Mouse (Mus musculus): ENCODE data around the gene Syn1. TPM values are rescaled to one million over a fixed set of nuclear protein-coding genes. Genes with fewer than 3 reads are reported as not detected.

The Syn1 gene
- 2.1 and 2.4 TPM in 2 replicates for polyA plus RNA-seq (2016; fragmentation: Nextera tagmentation; extraction: Ambion mirVana)

DNA sequence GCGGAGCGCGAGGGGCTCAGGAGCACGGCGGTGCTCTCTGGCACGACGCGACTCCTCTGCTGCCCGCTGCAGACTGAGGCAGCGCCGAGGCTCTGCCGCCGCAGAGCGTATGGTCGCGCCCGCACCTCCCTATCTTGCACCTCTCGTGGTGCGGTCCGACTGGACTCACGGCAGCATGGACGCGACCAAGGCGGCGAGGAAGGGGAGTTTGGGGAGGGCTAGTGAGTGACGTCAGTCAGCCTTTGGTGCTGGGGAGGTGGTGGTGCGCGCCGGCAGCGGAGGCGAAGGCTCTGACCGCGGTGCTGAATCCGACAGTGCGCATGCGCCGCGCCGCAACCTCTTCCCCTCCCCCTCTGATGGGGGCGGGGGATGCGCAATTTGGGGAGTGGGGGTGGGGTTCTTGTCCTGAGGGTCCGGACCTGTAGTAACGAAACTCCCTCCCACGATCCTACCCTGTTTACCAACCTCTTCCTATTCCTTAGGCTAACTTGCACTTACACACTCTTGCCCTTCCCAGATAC, at the start of gene Syn1:
Gene Syn1, minus strand, starts transcription at position 161 of the 521 bp plus-strand sequence.
- Histone ChIP-seq H3K27me3 (ENCODE audit: poor library complexity, severe bottlenecking) (peaks cover 19% of the 10 kb centered on the region), H3K27ac (peak within 1 kb of the TSS; percentile 65; the same call in 1 of the 2 replicates), H3K4me1 (peaks cover 5% of the 10 kb centered on the region; the same call in 1 of the 2 replicates), H3K9me3 (0 out of 2 replicates have a peak, but pooled peaks cover 3% of the 10 kb centered on the region), H3K36me3 (replicated peaks) (no peaks in the 10 kb centered on the region), H3K4me3 (peak within 1 kb of the TSS; percentile 56)
- DNase-seq (ENCODE audit: extremely low spot score, low spot score) = peak; percentile 83
- WGBS = 13% methylated on average over 38 of the region's 44 CpGs

DNA sequence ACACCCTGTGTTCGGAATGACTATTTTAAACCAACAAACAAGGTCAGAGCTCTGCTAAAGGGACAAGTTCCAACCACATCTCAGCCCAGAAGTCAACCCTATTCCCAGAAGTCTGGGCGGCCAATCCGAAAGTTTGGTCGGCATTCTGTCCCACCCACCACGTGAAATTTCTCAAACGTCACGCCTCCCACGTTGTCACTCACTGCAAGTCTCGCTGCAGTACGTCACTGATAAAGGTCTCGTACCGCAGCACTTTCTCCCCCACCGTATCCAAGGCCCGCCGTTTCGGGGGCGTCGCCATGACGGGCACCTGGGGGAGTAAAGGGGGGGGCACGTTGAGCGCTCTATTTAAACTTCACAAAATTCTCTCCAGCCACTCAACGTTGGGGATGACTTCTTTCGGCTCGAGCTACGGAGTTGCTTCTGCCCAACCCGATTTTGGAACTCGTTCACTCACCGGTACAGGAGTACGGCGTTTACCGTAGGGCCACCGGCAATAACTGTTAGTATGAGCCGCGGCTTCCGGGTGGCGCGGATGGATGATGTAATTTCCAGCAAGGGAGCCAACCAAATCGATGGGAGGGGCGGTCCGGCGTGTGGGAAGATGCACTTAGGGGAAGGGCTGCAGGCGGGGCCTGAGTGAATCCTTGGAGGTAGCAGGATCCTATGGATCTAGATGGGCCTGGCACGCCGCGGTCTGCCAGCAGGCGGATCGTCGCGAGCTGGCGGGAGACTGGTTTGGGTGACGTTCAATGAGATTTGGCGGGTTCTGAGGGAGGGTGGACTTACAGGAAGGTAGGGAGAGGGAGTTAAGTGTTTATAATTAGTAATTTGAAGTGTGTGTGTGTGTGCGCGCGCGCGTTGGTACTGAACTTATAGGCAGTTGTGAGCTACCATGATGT, 40.9 kb upstream of the Syn1 start, which contains the start of gene Uxt:
Gene Uxt, minus strand, starts transcription at position 541 of the 902 bp plus-strand sequence.
- H3K4me3 ChIP-seq = peak within 1 kb of the TSS; percentile 59
- WGBS = 15% methylated on average over 57 of the region's 57 CpGs
- no peaks in the 10 kb centered on the region for H3K27me3 ChIP-seq (ENCODE audit: poor library complexity, severe bottlenecking)
- no peaks in the 10 kb centered on the region for H3K9me3 ChIP-seq
- peaks cover 13% of the 10 kb centered on the region for H3K36me3 ChIP-seq (replicated peaks)
- DNase-seq (ENCODE audit: extremely low spot score, low spot score) = peak; percentile 86
- H3K4me1 ChIP-seq = peaks cover 5% of the 10 kb centered on the region
- H3K27ac ChIP-seq = peak within 1 kb of the TSS; percentile 81

DNA sequence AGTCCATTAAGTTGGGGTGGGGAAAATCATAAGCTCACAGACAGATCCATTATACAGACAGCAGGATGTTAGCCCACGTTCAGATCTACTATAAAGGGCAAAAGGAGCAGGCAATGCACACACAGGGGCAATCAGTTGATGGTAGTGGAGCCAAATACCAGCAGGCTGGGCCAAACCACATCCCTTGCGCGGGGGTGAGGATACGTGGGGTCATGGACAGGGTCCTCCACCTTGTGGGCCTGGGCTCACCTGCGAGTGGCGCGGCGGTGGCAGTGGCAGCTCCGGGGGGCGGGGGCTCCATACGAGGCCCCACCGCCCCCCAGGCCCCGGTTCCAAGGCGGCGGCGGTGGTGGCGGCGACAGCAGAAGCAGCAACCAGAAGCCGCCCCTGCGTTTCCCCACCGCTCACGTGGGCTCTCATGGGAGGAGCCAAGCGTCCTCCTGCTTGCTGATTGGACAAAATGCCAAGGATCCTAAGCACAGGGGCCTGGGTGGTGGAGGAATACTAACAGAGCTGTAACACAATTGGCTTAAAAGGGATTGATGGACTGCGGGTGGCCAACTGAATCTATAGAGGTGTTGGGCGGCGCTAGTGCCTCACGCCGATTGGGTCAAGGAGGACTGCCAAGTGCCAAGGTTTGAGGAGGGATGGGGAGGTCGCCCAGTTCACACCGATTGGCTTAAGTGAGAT, 29.5 kb upstream of the Syn1 start, which contains the start of gene Elk1:
Gene Elk1, minus strand, starts transcription at position 418 of the 690 bp plus-strand sequence.
- H3K4me1 ChIP-seq = peaks cover 10% of the 10 kb centered on the region
- H3K4me3 ChIP-seq = peak within 1 kb of the TSS; percentile 68
- H3K27me3 ChIP-seq (ENCODE audit: poor library complexity, severe bottlenecking) = no peaks in the 10 kb centered on the region
- DNase-seq (ENCODE audit: extremely low spot score, low spot score) = peak; percentile 82
- no peaks in the 10 kb centered on the region for H3K9me3 ChIP-seq
- WGBS = 23% methylated on average over 30 of the region's 30 CpGs
- H3K36me3 ChIP-seq (replicated peaks) = peaks cover 4% of the 10 kb centered on the region; the same call in 1 of the 2 replicates
- peak within 1 kb of the TSS; percentile 89 for H3K27ac ChIP-seq

DNA sequence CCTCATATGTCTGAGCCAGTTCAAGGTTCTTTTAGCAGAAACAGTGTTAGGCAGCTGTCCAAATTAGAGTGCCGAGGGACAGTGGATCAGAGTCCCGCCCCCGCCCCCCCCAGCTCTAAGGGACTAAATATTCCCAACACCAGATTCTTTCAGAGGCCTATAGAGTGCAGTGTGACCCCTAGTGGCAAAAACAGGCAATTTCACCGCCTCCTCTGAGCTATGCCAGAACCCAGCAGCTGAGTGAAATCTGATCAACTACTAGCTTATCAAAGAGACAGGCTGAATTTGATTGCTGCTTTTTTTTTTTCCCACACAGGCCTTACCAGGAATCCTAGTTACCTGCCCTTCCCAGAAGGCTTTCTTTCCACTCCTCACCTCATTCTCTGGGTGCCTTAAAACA, 25.3 kb upstream of the Syn1 start:
- Histone ChIP-seq H3K27me3 (ENCODE audit: poor library complexity, severe bottlenecking) (no peaks in the 10 kb centered on the region), H3K4me1 (peaks cover 9% of the 10 kb centered on the region), H3K36me3 (replicated peaks) (0 out of 2 replicates have a peak, but pooled peaks cover 6% of the 10 kb centered on the region), H3K9me3 (no peaks in the 10 kb centered on the region), H3K27ac (no peak overlapping the region), H3K4me3 (no peak overlapping the region)
- 18% methylated on average over 4 of the region's 4 CpGs for WGBS
- peak; percentile 20 for DNase-seq (ENCODE audit: extremely low spot score, low spot score)

- H3K36me3 ChIP-seq (replicated peaks) = peaks cover 52% of the 10 kb centered on the region
- no peak for DNase-seq (ENCODE audit: extremely low spot score, low spot score)
These were observed 11.2 kb upstream of the Syn1 start for GRCm38 (mm10) chrX:20931963-20932362.

GRCm38 (mm10) chrX:20931364-20931763, 10.6 kb upstream of the Syn1 start, which contains the start of gene Cfp:
Gene Cfp, minus strand, starts transcription at chrX:20931555.
- Histone ChIP-seq H3K27me3 (ENCODE audit: poor library complexity, severe bottlenecking) (no peaks in the 10 kb centered on the region), H3K9me3 (no peaks in the 10 kb centered on the region), H3K36me3 (replicated peaks) (peaks cover 52% of the 10 kb centered on the region), H3K4me3 (no peak within 1 kb of the TSS), H3K4me1 (no peaks in the 10 kb centered on the region), H3K27ac (no peak within 1 kb of the TSS)
- WGBS = 91% methylated on average over 1 of the region's 1 CpGs
- DNase-seq (ENCODE audit: extremely low spot score, low spot score) = no peak

More at GRCm38 (mm10) chrX:20931963-20932362, 11.2 kb upstream of the Syn1 start:
- Histone ChIP-seq H3K4me3 (no peak overlapping the region), H3K27me3 (ENCODE audit: poor library complexity, severe bottlenecking) (no peaks in the 10 kb centered on the region), H3K27ac (no peak overlapping the region), H3K9me3 (no peaks in the 10 kb centered on the region), H3K4me1 (no peaks in the 10 kb centered on the region)
- WGBS = 88% methylated on average over 1 of the region's 1 CpGs

DNA sequence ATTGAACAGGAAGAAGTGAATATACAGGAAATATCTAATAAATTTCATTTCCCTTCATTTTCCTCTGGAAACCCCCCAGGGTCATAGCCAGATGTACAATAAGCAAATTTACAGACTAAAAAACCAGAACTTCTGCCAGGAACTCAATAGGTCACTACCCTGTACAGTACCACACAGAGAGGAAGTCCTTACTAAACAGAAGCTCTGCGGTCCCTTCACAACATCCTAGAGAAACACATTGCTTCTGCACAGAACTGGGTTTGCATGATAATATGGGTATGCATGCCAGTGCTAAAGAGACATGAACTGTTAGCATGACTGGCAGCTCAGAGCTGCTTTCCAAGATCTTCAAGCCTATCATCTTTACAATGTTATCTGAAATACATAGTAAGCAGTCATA, 9.1 kb upstream of the Syn1 start:
- no peak for DNase-seq (ENCODE audit: extremely low spot score, low spot score)
- H3K27me3 ChIP-seq (ENCODE audit: poor library complexity, severe bottlenecking) = no peaks in the 10 kb centered on the region
- peaks cover 37% of the 10 kb centered on the region for H3K36me3 ChIP-seq (replicated peaks)
- WGBS = 94% methylated on average over 1 of the region's 1 CpGs
- H3K4me1 ChIP-seq = no peaks in the 10 kb centered on the region
- no peaks in the 10 kb centered on the region for H3K9me3 ChIP-seq
- no peak overlapping the region for H3K4me3 ChIP-seq
- no peak overlapping the region for H3K27ac ChIP-seq

- Histone ChIP-seq H3K36me3 (replicated peaks) (peaks cover 22% of the 10 kb centered on the region), H3K27ac (no peak overlapping the region), H3K4me3 (no peak overlapping the region), H3K9me3 (0 out of 2 replicates have a peak, but pooled peaks cover 3% of the 10 kb centered on the region), H3K27me3 (ENCODE audit: poor library complexity, severe bottlenecking) (peaks cover 8% of the 10 kb centered on the region), H3K4me1 (peaks cover 5% of the 10 kb centered on the region; the same call in 1 of the 2 replicates)
- no peak for DNase-seq (ENCODE audit: extremely low spot score, low spot score)
These were observed 4.2 kb upstream of the Syn1 start for GRCm38 (mm10) chrX:20924976-20925375.

DNA sequence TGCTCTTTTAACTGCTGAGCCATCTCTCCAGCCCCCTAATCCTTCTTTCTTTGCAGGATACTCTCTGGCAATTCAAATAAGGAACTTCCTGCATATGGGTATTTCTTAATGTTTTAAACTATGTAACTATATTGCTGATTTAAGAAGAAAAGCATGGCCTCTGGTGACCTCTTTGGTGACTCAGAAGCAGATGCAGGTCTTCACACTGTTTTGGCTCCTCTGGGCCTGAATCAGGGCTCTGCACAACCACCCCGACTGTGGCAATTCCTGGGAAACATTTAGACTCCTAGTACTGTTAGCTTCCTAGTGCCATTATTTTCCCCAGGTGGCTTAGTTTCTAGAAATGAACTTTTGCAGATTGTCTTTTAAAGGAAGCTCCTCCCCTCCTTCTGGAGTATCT, 2.7 kb upstream of the Syn1 start:
- Histone ChIP-seq H3K4me3 (no peak overlapping the region), H3K27me3 (ENCODE audit: poor library complexity, severe bottlenecking) (peaks cover 19% of the 10 kb centered on the region), H3K9me3 (0 out of 2 replicates have a peak, but pooled peaks cover 3% of the 10 kb centered on the region), H3K4me1 (peaks cover 5% of the 10 kb centered on the region; the same call in 1 of the 2 replicates), H3K36me3 (replicated peaks) (peaks cover 20% of the 10 kb centered on the region), H3K27ac (no peak overlapping the region)
- DNase-seq (ENCODE audit: extremely low spot score, low spot score) = no peak
- 81% methylated on average over 1 of the region's 1 CpGs for WGBS

GRCm38 (mm10) chrX:20921366-20921765, 562 bp upstream of the Syn1 start:
- Histone ChIP-seq H3K4me3 (peak overlapping the region; percentile 56), H3K36me3 (replicated peaks) (peaks cover under 1% of the 10 kb centered on the region; the same call in 1 of the 2 replicates), H3K27me3 (ENCODE audit: poor library complexity, severe bottlenecking) (peaks cover 19% of the 10 kb centered on the region), H3K27ac (no peak overlapping the region), H3K9me3 (0 out of 2 replicates have a peak, but pooled peaks cover 3% of the 10 kb centered on the region), H3K4me1 (peaks cover 5% of the 10 kb centered on the region; the same call in 1 of the 2 replicates)
- WGBS = 39% methylated on average over 5 of the region's 5 CpGs
- no peak for DNase-seq (ENCODE audit: extremely low spot score, low spot score)

- Histone ChIP-seq H3K4me3 (peak overlapping the region; percentile 56), H3K9me3 (0 out of 2 replicates have a peak, but pooled peaks cover 3% of the 10 kb centered on the region), H3K4me1 (peaks cover 5% of the 10 kb centered on the region; the same call in 1 of the 2 replicates), H3K27ac (peak overlapping the region; percentile 65; the same call in 1 of the 2 replicates), H3K27me3 (ENCODE audit: poor library complexity, severe bottlenecking) (peaks cover 19% of the 10 kb centered on the region), H3K36me3 (replicated peaks) (no peaks in the 10 kb centered on the region)
- no peak for DNase-seq (ENCODE audit: extremely low spot score, low spot score)
- 19% methylated on average over 49 of the region's 49 CpGs for WGBS
These were observed 458 bp downstream of the Syn1 start for GRCm38 (mm10) chrX:20920249-20920843.

DNA sequence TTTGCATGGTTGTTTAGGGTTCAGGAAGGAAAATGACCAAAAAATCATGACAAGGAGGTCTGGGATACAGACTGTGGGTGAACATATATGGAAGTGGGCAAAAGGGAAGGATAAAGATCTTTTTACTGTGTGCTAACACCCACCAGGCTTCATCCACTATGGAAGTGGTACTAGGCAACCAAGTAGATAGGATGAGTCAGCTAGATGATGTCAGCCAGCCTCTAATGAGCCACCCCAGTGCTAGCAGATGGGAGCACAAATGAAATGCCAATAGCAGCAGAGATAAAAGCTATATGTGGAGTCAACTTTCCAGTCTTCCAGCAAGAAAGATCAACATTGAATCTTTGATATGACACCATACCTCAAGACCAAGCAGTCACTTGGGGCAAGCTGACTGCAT, 5.7 kb downstream of the Syn1 start:
- no peak overlapping the region for H3K27ac ChIP-seq
- no peak overlapping the region for H3K4me3 ChIP-seq
- H3K4me1 ChIP-seq = no peaks in the 10 kb centered on the region
- DNase-seq (ENCODE audit: extremely low spot score, low spot score) = no peak
- no peaks in the 10 kb centered on the region for H3K9me3 ChIP-seq
- H3K36me3 ChIP-seq (replicated peaks) = no peaks in the 10 kb centered on the region
- H3K27me3 ChIP-seq (ENCODE audit: poor library complexity, severe bottlenecking) = peaks cover 12% of the 10 kb centered on the region

Measured in forebrain, embryonic 10.5 days (tissue).